Mouse (Mus musculus) lung, postnatal 0 days (tissue): ENCODE measurements around the gene Prep.

Experiments
- CTCF ChIP-seq: IDR thresholded peaks from 2 replicates; pipeline ENCODE4 v1.5.1; 2016; ENCODE audit warnings: antibody characterized with exemption, mild to moderate bottlenecking
- EP300 ChIP-seq: IDR thresholded peaks from 2 replicates; pipeline ENCODE4 v1.6.1; 2016; ENCODE audit warnings: antibody characterized with exemption, mild to moderate bottlenecking, control low read depth

GRCm38 (mm10) chr10:45194531-45194930, 127.5 kb downstream of the Prep start:
- TF ChIP-seq CTCF: no peak
- TF ChIP-seq EP300: no peak
